Mouse (Mus musculus) stomach, postnatal 0 days (tissue): Measurements from ENCODE around the gene Mrpl48.

Experiments
- CTCF ChIP-seq: IDR thresholded peaks from 2 replicates; pipeline ENCODE4 v1.5.1; 2016; ENCODE audit warnings: antibody characterized with exemption, low read depth, mild to moderate bottlenecking, moderate library complexity
- EP300 ChIP-seq: optimal IDR thresholded peaks from 2 replicates; pipeline ENCODE3; 2016; ENCODE audit warnings: antibody characterized with exemption

DNA sequence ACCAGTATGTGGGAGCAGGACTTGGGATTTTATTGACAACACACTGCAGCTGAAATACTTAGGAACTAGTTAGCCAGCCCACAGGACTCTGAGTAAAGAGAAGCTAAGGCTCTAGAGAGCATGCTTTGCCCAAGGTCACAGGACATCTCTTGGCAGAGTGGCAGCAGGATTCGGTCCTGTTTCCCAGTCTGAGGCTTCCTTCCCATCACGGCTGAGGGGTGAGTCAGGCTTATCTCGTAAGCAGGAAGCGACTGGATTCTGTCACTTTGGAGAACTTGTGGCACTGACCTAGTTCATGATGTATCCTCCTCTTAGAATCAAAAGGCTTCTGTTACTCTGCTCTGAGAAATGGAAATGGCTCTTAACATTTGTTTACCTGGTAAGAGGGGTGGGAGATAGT is 60.5 kb downstream of the Mrpl48 start:
- TF ChIP-seq CTCF: no peak
- TF ChIP-seq EP300: no peak
